Mouse (Mus musculus): ENCODE measurements around the gene Nup188.

Nup188 gene

DNA sequence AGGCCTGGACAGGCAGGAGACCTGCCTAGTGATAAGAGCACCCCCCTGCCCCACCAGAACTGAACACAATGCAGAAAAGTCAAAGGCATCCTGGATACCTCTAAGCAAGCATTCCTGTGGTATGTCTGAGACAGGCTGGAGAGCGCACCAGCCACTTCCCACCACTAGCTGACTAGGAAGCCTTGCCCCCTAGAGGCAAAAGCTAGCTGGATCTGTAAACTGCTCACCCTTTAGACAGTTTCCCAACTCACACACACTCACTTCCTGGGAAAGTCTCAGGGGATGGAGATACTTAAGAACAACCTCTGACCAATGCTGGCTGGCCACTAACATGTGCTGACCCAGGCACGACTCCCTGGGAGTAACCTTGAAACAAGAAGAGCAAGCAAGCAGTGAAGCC, 65.0 kb downstream of the Nup188 start:
- no peak for DNase-seq (ENCODE audit: low spot score in 2 of 2)

DNA sequence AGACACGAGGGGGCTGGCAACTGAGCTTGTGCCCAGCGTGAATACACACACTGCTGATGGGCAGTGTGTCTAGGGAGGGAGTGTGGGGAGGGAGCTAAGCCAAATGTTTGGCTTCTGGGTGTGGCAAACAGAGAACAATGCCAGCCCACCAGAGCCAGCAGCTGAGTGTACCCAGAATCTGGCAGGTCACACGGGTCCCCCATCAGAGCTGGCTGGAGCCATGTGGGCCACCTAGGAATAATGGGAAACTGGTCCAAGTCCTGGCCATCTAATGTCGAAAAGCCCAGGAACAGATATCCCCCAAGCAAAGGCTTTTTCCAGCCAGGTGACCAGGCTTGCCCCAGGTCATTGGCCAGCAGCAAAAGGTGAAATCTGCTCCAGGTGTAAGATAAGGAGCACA, 69.7 kb downstream of the Nup188 start:
- DNase-seq (ENCODE audit: low spot score in 2 of 2) = no peak

DNA sequence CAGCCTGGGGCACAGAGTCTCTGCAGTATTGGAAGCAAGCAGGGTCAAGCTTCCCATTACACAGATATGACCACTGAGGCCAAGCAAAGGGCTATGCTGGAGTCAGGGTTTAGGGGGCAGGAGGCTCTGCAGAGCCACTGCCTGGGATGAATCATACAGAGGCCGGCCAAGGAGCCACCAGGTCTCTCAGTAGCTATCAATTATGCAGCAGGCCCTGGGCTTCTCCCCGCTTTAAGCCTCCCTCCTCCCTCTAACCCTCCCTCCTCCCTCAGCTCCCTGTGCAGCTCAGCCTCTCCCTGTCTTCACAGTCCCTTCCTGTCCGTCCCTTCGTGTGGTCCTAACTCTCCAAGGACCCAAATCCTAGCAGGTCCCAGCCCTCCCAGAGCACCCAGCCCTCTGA, 70.1 kb downstream of the Nup188 start:
- DNase-seq (ENCODE audit: low spot score in 2 of 2) = no peak

GRCm38 (mm10) chr2:30356906-30357305, 70.7 kb downstream of the Nup188 start:
- no peak for DNase-seq (ENCODE audit: low spot score in 2 of 2)

GRCm38 (mm10) chr2:30357552-30358510, 71.6 kb downstream of the Nup188 start:
- peak; percentile 39 to 50 for DNase-seq (ENCODE audit: low spot score in 2 of 2)

DNA sequence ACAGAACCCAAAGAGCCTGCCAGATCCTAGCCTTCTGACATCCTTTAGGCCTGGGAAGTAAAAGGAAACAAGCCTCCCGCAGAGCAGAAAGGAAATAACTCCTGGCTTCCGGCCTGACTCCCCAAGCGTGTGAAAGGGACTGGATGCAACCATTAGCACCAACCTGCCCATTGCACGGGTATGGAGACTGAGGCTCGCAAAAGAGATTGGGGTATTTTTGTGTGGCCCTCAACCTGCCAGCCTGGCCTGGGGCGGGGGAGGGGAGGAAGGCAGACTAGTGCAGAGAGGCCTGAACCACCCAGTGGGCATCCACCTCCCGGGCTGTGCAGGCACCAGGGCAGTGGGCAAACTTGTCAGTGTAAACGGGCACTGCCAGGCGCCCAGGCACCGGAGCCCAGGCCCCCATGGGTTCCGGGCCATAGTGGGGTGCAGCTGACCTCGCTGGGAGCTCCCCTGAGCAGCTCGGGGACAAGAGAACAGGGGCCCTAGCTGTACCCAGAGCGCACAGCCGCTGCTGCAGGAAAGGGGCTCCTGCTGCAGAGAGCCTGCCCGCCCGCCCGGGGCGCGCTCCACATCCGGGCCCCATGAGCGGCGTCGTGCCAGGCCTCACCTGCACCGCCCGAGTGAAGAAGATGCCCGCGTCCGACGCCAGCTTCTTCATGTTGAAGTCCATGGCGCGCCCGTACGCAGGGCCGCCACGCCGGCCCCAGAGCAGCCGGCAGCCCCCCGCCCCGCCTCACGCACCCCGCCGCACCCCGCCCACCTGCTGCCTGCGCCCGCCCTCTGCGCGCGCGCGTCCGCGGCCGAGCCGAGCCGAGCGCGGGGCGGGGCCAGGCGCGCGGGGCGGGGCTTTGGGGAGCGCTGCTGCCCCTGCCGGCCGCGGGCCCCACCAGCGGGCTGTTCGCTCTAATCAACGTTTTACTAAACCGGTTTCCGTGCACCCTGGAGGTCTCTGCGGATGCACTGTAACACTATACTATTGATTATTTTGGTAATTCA, 72.6 kb downstream of the Nup188 start, which contains the start of gene Sh3glb2:
Gene Sh3glb2 (minus strand): TSS at position 805 of the 999 bp plus-strand sequence.
- DNase-seq (ENCODE audit: low spot score in 2 of 2) = peak; percentile 60 to 62

DNA sequence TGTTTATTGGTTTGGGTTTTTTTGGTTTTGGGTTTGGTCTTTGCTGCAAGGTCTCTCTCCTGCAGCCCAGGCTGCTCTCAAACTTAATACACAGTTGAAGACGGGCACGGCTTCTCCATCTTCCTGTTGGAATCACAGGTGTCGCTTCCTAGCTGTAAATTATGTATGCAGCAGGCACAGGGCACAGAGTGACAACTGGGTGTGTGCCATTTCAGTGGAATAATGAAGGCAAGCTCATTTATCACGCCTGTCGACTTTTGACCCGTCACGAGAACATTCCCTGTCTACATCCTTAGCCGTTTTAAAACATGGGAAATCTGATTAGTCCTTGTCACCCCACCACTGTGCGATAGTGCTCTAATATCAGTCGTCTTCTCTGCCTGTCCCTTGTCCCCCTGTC, 74.4 kb downstream of the Nup188 start:
- no peak for DNase-seq (ENCODE audit: low spot score in 2 of 2)

DNA sequence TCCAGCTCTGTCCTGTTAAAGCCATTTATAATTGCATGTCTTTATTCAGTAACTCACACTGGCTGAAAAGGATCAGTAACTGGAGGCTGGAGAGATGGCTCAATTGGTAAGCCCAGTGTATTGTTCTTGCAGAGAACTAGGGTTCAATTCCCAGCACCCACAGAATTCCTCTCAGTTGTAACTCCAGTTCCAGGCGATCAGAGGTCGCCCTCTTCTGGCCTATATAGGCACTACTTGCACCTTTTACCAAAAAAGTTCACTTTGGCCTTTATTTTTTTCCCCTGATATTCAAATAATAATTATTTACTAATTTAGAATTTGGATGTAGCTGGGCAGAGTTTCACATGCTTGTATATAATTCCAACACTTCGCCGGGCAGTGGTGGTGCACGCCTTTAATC, 76.7 kb downstream of the Nup188 start:
- no peak for DNase-seq (ENCODE audit: low spot score in 2 of 2)

DNA sequence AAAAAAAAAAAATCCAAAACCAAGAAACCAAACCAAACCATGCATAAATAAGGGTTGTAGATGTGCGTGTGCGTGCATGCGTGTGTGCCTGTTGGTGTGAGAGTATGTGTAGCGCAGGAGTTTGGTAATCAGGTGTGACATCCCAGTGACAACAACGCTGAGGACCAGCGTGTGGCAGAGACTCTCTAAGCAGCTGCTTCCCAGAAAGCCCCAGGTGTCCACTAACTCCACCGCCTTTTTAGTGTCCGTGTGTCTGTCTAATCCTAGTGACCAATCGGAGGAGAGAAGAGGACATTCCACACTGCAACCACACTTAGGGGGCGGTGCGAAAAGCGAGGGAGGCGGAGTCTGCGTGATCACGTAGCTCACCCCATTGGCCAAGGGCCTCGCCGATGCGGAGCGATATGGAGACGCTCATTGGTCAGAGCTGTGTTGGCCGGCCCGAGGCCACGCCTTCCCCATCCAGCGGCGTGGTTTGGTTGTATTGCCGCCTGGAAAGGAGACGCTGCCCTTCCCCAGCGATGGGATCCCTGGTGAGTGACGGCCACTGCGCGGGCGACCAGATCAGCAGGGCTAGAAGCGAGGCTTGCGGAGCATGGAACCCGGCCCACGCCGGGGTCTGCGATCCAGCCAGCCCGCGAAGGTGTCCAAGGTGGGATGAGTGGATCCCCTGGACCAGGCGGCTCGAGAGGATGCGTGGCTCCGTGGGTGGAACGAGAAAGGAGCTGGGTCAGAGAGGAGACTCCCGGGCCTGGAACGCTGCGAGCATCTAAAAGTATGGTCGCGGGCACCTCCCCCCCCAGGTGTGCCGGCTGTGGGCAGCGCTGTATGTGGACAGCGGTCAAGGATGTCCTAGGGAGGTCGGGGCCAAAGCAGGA, 77.8 kb downstream of the Nup188 start, which contains the start of gene Miga2:
Gene Miga2 (plus strand): TSS at position 461 of the 878 bp plus-strand sequence.
- peak; percentile 99 to 100 for DNase-seq (ENCODE audit: low spot score in 2 of 2)

DNA sequence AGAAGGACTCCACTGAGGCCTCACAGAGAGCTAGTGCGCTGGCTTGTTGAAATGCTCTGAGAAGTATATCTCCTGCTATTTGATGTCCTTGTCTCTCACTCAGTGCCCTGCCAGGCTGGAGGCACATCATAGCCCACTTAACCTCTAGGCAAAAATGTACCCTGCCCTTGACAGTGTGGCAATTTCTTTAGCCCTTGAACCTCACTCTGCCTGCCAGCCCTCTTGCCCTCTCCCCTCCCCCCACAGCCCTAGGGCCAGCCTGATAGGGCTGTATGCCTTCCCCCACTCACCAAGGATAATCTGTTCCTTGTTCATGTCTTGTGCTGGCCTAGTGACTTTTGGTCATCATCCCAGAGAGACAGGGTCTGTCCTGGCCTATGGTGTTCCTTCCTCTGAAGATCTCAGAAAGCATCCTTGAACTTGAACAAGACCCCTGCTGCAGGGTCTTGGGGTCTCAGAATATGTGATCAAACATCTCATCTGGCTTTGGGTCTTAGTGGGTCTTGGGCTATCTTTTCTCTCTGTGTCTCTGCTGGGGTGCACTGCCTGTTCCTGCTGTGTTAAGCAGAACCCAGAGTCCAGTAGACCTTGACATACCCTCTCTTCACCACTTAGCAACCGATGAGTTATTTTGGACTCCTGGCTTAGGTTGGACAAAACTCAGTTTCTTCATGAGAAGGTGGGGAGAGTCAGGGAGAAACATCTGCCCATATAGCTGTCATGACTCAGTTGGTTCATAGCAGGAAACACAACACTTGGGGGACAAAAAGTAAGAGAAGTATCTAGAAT, 79.3 kb downstream of the Nup188 start:
- no peak for DNase-seq (ENCODE audit: low spot score in 2 of 2)

- DNase-seq (ENCODE audit: low spot score in 2 of 2) = no peak
Observed at GRCm38 (mm10) chr2:30366203-30366602, 80.0 kb downstream of the Nup188 start.

- DNase-seq (ENCODE audit: low spot score in 2 of 2) = no peak
Observed at GRCm38 (mm10) chr2:30371544-30371943, 85.3 kb downstream of the Nup188 start.

DNA sequence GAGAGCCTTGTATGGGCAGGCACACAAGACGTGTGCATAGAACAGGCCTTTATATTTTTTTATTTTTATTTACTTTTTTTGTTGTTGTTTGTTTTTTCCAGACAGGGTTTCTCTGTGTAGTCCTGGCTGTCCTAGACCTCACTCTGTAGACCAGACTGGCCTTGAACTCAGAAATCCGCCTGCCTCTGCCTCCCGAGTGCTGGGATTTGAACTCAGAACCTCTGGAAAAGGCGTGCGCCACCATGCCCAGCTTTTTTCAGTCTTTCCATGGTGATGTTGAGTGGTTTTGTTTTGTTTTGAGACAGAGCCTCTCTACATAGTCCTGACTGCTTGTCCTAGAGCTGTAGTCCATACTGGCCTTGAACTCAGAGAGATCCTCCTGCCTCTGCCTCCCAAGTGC, 86.5 kb downstream of the Nup188 start:
- no peak for DNase-seq (ENCODE audit: low spot score in 2 of 2)

GRCm38 (mm10) chr2:30375893-30376292, 89.7 kb downstream of the Nup188 start:
- no peak for DNase-seq (ENCODE audit: low spot score in 2 of 2)

DNA sequence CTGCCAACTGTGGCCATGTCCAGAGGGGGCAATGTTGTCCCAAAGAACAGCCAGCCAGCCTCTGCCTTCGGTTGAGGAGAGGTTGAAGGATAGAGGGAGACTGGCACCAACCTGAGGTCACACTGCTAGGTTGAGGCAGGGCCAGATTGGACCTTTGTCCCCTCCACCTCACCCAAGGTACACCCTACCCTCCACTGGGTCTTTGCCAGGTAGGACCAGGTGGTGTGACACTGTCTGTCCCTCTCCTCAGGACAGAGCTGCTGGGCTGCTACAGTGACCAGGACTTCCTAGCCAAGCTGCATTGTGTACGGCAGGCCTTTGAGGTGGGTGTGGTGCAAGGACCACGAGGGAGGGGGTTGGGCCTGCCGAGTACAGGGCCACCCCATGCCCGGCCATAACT, 91.5 kb downstream of the Nup188 start:
- no peak for DNase-seq (ENCODE audit: low spot score in 2 of 2)

DNA sequence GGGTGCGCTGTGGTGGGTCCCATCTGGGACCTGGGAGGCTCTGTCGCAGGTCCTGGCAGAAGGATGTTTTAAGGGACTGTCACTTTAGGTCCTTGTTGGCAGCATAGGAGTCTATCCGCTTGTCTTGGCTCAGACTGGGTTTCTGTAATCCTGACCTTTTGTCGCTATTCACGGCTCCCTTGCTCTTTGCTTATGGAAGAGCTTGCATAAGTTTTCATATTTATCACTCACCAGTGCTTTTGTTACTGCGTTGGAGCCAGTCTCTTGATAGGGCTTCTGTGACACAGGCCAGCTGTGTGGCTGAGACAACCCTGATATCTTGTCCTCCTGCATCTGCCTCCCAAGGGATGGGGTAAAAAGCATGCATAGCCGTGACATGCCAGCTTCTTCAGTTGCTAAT, 93.1 kb downstream of the Nup188 start:
- no peak for DNase-seq (ENCODE audit: low spot score in 2 of 2)

- DNase-seq (ENCODE audit: low spot score in 2 of 2) = no peak
Observed at GRCm38 (mm10) chr2:30380564-30381376, 94.6 kb downstream of the Nup188 start.

- no peak for DNase-seq (ENCODE audit: low spot score in 2 of 2)
Observed at GRCm38 (mm10) chr2:30381377-30381725, 95.2 kb downstream of the Nup188 start.

- DNase-seq (ENCODE audit: low spot score in 2 of 2) = no peak
Observed at GRCm38 (mm10) chr2:30384814-30385213, 98.6 kb downstream of the Nup188 start.

- no peak for DNase-seq (ENCODE audit: low spot score in 2 of 2)
Observed at GRCm38 (mm10) chr2:30385591-30385990, 99.4 kb downstream of the Nup188 start.
